Mouse (Mus musculus) spleen, postnatal 36 days (tissue): Measurements from ENCODE around the gene Trnt1.

Experiments used
- DNase-seq, 2 experiments: peaks; one replicate each; pipeline ENCODE4 v3.0.0; 2022; ENCODE audit warnings: low spot score in 2 of 2, mixed read lengths in 1 of 2

Gene Trnt1

DNA sequence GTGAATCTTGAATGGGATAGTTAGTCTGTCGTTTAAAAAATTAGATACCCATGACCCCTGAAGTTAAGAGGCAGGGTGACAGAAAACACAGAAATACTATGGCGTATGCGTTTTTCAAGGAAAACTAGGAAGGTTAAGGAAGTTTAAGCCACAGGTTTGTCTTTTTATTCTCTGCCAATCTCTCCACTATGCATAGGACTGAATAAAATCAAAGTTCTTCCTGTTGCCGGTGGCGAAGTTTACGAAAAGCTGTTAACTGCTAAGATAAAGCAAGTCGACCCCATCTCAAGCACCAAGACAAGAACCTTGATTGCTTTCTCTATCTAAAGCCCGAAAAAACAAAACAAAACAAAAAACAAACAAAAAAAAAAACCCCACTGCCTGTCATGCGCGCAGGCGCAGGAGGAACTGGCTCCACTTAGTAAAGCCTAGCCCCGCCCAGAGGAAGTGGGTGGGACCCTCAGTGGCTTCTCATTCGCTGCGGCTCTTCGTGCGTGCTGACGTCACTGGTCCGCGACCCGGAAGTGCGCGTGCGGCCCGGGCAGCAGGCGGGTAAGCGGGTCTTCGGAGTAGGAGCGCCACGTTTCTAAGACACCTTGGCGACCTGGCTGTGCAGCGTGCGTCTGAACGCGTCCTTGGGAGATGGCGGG is at the start of gene Trnt1:
Gene Trnt1 (plus strand): TSS at position 481 of the 650 bp plus-strand sequence.
- peak; percentile 97 to 98 for DNase-seq

DNA sequence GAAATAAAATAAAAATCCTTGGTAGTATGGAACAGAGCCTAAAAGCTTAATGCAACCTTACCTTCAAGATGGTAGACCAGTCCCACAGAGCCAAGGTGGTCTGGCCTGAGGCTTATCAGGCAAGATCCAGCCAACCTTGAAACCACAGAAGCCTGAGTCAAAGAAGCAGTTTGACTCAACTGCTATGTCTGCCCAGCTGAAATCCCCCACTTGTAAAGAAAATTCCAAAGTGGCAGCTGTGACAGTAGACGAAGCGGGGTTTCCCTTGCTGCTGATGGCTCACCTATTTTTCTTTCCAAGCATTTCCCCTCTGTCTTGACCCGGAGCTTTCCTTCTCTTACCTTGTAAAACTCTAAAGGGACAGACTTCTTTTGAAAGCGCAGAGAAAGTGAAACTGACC is 43.3 kb upstream of the Trnt1 start:
- DNase-seq = peak; percentile 21 to 27

DNA sequence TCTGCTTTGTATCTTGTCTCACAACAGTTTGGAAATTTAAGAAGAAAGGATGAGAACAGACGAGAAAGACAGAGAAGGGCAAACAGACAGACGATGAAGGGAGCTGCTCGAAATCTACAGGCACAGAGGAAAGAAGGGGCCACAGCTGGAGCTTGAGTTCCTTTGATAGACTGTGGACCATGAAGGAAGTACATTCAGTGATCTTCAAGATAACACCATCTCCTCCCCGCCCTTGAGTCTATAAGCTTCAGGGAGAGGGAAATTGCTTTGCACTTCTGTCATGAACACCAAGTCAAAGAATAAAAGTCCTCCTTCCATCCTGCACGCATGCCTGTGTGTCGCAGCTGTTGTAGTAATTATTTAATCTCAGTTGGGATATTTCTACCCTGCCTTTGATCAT is 42.8 kb upstream of the Trnt1 start:
- no peak for DNase-seq

DNA sequence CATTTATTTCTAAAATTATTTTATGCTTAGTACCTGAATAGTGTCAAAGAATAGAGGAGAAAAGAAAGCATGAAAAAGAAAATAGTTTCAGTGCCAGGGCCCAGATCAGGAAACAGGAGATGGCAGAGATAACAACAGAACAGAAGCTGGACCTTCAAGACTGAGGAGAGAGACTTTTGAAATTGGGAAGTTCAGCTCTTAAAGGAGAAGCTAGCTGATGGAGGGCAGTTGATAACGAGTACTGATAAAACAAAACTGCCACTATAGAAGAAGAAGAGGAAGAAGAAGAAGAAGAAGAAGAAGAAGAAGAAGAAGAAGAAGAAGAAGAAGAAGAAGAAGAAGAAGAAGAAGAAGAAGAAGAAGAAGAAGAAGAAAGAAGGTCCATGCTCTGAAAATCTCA is 41.2 kb upstream of the Trnt1 start:
- DNase-seq = no peak

DNA sequence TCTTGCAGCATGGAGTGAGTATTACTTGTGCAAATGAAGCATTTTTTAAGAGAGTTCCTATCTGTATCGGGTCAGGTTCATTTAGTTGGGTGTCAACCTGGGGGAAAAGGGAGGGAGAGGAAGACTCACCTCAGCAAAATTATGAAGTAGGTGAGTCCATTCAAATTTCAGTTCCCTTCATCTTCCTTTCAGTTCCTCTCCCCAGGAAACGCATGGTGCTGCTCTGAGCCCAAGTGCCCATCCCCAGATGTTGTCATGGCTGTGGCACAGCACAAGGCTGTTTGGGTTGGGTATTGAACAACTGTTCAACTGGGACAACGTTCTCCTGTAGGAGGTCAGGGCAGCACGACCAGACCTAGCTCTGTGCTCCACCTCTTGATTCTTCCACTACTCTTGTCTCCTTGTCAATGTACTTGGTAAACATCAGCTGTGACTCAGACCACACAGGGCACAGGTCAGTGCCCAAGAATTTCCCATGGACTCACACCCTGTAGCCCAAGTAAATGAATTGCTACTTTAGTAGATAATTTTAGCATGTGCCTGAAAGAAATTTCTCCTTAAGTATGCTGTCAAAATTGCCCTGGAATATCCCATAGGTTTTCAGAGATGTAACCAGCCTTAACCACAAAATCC is 39.1 kb upstream of the Trnt1 start:
- peak; percentile 54 to 62 for DNase-seq

- DNase-seq = no peak
These were observed 36.4 kb upstream of the Trnt1 start for GRCm38 (mm10) chr6:106732563-106732962.

- DNase-seq = peak; percentile 46 to 49
These were observed 30.7 kb upstream of the Trnt1 start for GRCm38 (mm10) chr6:106738229-106738628.

GRCm38 (mm10) chr6:106740244-106740825 is 28.6 kb upstream of the Trnt1 start:
- DNase-seq = no peak

GRCm38 (mm10) chr6:106743556-106744233 is 25.2 kb upstream of the Trnt1 start:
- DNase-seq = no peak

GRCm38 (mm10) chr6:106745673-106746394 is 23.1 kb upstream of the Trnt1 start:
- DNase-seq = no peak

GRCm38 (mm10) chr6:106747251-106747650 is 21.7 kb upstream of the Trnt1 start:
- DNase-seq = no peak

DNA sequence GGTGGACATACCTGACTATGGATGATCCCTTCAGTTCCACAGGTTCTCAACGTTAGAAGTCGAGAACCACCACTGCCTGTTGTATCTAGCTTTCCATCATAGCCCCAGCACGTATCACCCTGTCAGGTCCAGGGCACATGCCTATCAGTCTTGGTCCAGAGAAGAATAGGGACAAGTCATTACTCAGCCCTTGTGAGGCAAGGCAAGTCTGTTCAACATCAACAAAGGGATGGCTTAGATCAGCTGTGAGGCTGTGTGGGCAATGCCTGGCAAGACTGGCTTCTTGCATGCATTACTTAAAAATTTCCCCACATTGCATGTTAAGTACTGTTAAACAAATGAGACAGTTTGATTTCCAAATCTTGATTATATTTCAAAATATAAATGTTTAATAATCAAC is 21.1 kb upstream of the Trnt1 start:
- DNase-seq = peak; percentile 27 to 31

DNA sequence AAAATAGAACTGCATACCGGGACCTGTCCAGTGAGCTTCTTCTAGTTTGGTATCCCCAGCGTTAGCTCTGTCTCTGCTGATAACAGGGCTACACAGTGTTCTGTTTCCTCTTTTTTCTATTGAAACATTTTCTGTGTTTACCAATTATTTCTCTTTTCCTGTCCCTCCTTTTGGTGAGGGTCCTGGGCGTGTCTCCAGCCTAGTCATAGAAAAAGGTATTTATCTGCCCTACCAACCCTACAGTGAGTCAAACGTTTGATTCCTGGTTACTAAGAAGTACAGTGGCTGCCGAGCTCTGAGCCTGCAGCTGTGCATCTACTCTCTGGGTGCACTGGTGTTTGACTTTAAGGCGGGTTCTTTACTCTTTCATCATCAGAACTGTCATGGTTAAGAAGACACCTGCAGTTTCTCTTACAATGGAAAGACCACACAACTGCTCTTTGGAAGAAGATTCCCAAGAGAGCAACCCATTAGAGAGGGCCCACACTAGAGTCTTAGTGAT is 20.0 kb upstream of the Trnt1 start, which contains the start of gene Il5ra:
Gene Il5ra (minus strand): TSS at position 151 of the 502 bp plus-strand sequence.
- peak; percentile 45 to 52 for DNase-seq

DNA sequence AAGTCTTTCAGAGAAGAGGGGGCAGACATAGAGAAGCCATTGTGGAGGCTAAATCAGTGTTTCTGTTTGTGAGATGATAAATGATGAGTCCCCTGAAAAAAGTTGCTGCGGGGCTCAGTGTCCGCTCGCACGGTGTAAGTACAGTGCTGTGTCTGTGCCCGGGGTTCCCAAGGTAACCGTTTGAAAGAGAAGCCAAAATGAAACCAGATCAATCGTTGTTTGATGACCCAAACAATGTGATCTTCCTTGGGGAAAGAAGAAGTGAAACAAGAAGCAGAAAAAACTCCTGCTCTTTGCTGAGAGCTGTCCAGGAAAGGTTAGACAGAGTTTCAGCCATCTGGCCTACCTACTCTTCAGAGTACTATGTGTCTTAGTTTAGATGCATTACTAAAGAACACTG is 18.6 kb upstream of the Trnt1 start:
- DNase-seq = peak; percentile 66 to 68

DNA sequence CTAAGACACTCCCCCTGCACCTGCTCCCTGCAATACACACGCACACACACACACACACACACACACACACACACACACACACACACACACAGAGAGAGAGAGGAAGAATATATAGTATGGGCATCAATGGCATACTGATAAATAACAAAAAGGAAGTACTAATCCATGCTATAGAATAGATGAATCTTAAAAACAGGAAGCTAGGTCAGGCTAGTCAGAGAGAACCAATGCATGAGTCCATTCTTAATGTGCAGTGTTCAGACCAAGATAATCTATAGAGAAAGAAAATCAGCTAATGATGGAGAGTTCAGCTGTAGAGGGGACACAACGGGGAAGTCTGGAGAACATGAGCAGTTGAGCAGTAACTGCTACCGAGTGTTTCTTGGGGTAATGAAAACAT is 10.6 kb upstream of the Trnt1 start:
- no peak for DNase-seq

DNA sequence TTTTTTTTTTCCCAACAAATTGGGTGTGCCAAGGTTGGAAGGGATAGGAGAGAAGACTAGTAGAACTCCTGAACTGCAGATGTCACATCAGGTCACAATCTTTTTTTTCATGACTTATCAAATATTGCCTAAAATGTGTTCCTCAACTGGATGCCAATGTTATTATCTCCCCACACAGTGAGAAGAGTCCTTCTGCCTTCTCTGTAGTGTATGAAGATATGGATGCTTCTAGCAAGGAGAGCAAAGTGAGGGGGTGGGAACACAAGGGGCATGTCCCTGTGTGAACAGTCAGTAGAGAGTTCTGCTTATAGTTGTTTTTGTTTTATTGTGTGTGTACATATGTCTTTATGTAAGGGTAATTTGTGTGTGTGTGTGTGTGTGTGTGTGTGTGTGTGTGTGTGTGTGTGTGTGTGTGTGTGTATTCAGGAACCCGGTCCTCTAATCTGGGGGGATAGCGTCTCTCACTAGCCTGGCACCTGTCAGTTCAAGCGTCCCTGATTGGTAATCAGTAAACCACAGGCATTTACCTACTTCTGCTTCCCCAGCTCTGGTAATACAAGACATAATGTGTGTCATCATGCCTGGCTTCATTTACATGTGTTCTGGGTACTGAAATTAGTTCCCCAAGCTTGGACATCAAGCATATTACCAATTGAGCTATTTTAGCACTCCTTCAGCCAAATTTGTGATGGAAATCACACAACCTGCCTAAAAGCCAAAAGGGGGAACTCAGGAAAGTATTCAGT is 8.3 kb upstream of the Trnt1 start:
- DNase-seq = peak; percentile 62 to 64

DNA sequence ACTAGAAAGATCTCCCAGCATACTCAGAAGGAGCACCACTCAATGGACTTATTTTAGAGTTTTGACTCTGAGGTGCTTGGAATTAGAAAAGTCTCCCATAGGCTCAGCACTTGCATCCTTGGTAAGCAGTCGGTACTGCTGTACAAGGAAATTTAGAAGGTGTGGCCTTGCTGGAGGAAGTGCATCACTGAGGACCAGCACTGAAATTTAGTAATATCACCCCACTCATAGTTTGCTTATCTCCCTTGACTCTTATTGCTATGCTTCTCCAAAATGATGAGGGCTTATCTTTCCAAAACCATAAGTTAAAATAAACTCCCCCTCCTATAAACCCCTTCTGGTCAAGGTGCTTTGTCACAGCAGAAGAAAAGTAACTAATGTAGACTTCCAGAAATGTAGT is 7.4 kb upstream of the Trnt1 start:
- DNase-seq = no peak

- no peak for DNase-seq
These were observed 3.0 kb upstream of the Trnt1 start for GRCm38 (mm10) chr6:106765892-106766291.

DNA sequence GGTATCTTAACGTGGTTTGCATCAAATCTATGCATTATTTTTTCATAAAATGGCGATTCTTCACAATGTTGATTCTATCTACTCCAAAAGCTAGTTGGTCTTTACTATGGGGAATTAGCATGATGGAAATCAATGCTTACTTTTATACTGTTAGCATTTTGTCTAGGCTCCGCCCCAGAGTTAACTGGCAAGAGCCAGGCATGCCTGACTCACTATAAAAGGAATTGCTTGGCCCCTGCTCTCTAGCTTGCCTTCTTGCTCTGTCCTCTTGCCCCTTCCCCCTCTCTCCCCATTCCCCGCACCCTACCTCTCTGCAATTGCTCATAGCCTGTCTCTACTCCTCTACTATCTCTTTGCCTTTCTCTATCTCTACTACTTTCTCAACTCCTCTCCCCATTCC is 2.1 kb upstream of the Trnt1 start:
- no peak for DNase-seq

DNA sequence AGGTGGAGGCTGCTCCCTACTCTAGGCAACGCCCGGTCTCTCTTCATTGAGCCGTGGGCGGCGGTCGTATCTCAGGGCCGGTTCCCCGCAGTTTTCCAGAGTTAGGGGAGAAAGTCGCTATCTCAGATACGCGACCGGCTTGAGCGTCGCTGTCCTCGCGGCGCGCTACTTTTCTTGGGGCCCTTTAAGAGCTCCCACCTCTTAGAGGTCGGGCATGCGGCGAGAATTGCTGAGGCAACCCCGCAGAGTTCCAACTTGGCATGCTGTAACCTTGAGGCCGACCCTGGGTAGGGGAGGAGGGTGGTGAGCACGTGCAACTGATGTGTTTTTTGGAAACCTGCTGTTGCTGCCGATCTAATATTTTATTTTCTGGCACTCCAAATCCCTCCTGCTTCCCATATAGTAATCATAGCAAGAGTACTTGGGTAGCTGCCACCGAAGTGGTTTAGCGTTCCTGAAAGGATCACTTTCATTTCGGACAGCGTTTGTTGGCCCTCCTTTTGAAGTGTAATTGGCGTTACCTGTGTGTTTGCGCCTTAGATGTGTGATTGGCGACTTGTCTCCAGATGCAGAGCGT is 458 bp downstream of the Trnt1 start:
- no peak for DNase-seq

- no peak for DNase-seq
These were observed 1.1 kb downstream of the Trnt1 start for GRCm38 (mm10) chr6:106770046-106770445.
